Mouse (Mus musculus) layer of hippocampus, postnatal 14 days (tissue): ENCODE measurements at regions not wholly inside any gene's neighbourhood (a gene's known extent, or its start where the extent isn't known, plus 50 kb on each side); places are given as distances from the start of the nearest gene placed in this dataset.

ENCODE experiments used
- DNase-seq, 2 experiments: peaks; one replicate each; pipeline ENCODE4 v3.0.0; 2021 to 2022; ENCODE audit warnings: low spot score in 2 of 2, mixed read lengths in 1 of 2

GRCm38 (mm10) chrX:5765702-5766101 lies 96.8 kb downstream of the Btbd35f7 start:
- DNase-seq = peak in 1 of 2 experiments; percentile 2

- DNase-seq = no peak
Measured at GRCm38 (mm10) chrX:5798433-5798832, 129.6 kb downstream of the Btbd35f7 start.

- DNase-seq = no peak
Measured at GRCm38 (mm10) chrX:5798902-5799301, 130.0 kb downstream of the Btbd35f7 start.

DNA sequence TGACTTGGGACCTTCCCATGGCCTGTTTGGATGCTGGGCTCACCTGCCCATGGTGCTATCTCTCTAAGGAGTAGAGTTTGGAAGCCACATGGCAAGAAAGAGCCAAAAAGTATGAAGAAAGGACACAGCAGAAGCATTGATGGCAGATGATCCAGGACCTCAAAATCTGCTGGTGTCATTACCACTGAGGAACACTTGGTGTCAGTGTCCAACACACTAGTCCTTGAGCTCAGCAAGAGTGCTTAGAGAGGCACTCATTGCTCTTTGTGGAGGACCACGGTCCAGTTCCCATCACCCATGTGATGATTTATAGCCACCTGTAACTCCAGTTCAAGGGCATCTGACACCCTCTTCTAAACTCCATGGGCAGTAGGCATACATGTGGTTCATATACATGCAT lies 134.3 kb downstream of the Btbd35f7 start:
- no peak for DNase-seq
